Mouse (Mus musculus) kidney, postnatal 14 days (tissue): ENCODE measurements at regions not wholly inside any gene's neighbourhood (a gene's known extent, or its start where the extent isn't known, plus 50 kb on each side); places are given as distances from the start of the nearest gene placed in this dataset.

ENCODE experiments used
- DNase-seq: peaks from one replicate; pipeline ENCODE4 v3.0.0; 2022; ENCODE audit warnings: mixed read lengths

GRCm38 (mm10) chr7:130091942-130092341, 428.2 kb downstream of the Ate1 start:
- DNase-seq: no peak

GRCm38 (mm10) chr7:130095141-130095540, 425.0 kb downstream of the Ate1 start:
- no peak for DNase-seq

- DNase-seq: no peak
Measured at GRCm38 (mm10) chr7:130098606-130099005, 421.6 kb downstream of the Ate1 start.

GRCm38 (mm10) chr7:130102671-130103070, 417.5 kb downstream of the Ate1 start:
- no peak for DNase-seq

GRCm38 (mm10) chr7:130106961-130107360, 413.2 kb downstream of the Ate1 start:
- DNase-seq: no peak

GRCm38 (mm10) chr7:130108362-130108761, 411.8 kb downstream of the Ate1 start:
- no peak for DNase-seq
